Mouse (Mus musculus): Measurements from ENCODE around the gene Gm28051. TPM values are rescaled to one million over a fixed set of nuclear protein-coding genes. Genes with fewer than 3 reads are reported as not detected.

Gm28051 gene
- polyA plus RNA-seq, 1 experiment from 2014 or later: not detected

- DNase-seq (ENCODE audit: low spot score) (peak; percentile 68), ATAC-seq (ENCODE audit: low read depth) (peak; percentile 80)
- no peak overlapping the region for H3K27ac ChIP-seq (replicated peaks; ENCODE audit: low read depth, low read length)
- no peak overlapping the region; the same call in 1 of the 2 replicates for H3K4me3 ChIP-seq (ENCODE audit: low read depth, low read length)
- H3K9ac ChIP-seq (ENCODE audit: low read depth, low read length): no peak overlapping the region
- no peaks in the 10 kb centered on the region for H3K27me3 ChIP-seq (replicated peaks; ENCODE audit: control insufficient read depth, insufficient read depth, low read length)
- no peaks in the 10 kb centered on the region for H3K9me3 ChIP-seq (ENCODE audit: control insufficient read depth, low read length)
- H3K4me2 ChIP-seq (ENCODE audit: low read depth, low read length): peak overlapping the region; percentile 31
- no peaks in the 10 kb centered on the region for H3K4me1 ChIP-seq (ENCODE audit: control insufficient read depth, insufficient read depth, low read length)
- 22% methylated on average over 13 of the region's 13 CpGs for WGBS
- no peaks in the 10 kb centered on the region for H3K36me3 ChIP-seq (ENCODE audit: control insufficient read depth, insufficient read depth, low read length)
Measured at GRCm38 (mm10) chr12:102719552-102720315, 37.8 kb downstream of the Gm28051 start.

DNA sequence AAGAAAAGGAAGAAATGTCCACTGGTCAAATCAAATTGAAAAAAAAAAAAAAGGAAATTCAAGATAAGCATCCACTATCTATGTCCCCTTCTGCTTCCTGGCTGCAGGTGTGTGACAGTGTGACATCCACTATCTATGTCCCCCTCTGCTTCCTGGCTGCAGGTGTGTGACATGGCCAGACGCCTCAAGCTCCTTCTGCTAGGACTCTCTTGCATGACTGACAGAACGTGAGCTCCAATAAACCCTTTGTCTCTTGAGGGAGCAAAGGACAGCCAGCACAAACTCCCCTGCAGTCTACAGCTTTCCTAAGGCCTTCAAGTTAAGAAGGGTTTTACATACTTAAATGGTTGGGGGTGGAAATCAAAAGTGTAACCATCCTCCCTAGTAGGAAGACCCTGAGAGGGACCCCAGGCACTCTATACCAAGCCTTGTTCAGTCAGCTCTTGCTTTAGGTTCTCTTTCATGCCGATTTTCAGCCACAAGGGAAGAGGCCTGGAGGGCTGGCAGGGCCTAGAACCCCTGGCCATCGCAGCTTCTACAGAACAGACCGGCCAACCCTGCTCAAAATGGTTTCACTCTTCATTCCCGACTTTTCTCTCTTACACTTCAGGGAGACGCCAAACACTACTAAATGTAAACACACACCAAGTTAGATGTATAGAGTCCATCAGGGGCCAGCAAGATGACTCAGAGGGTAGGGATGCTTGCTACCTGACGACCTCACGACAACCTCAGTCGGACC, 42.7 kb downstream of the Gm28051 start:
- 87% methylated on average over 10 of the region's 10 CpGs for WGBS
- no peak overlapping the region for H3K4me3 ChIP-seq (ENCODE audit: low read depth, low read length)

GRCm38 (mm10) chr12:102714116-102714515, 43.4 kb downstream of the Gm28051 start:
- no peak for ATAC-seq (ENCODE audit: low read depth)
- H3K27me3 ChIP-seq (replicated peaks; ENCODE audit: control insufficient read depth, insufficient read depth, low read length): no peaks in the 10 kb centered on the region
- no peaks in the 10 kb centered on the region for H3K9me3 ChIP-seq (ENCODE audit: control insufficient read depth, low read length)
- no peak overlapping the region for H3K4me2 ChIP-seq (ENCODE audit: low read depth, low read length)
- no peaks in the 10 kb centered on the region for H3K36me3 ChIP-seq (ENCODE audit: control insufficient read depth, insufficient read depth, low read length)
- no peak overlapping the region for H3K27ac ChIP-seq (replicated peaks; ENCODE audit: low read depth, low read length)
- H3K4me3 ChIP-seq (ENCODE audit: low read depth, low read length): no peak overlapping the region
- WGBS: 75% methylated on average over 2 of the region's 2 CpGs
- no peak overlapping the region for H3K9ac ChIP-seq (ENCODE audit: low read depth, low read length)
- H3K4me1 ChIP-seq (ENCODE audit: control insufficient read depth, insufficient read depth, low read length): no peaks in the 10 kb centered on the region
- DNase-seq (ENCODE audit: low spot score): no peak

More for the DNA sequence above, 42.7 kb downstream of the Gm28051 start:
- H3K27me3 ChIP-seq (replicated peaks; ENCODE audit: control insufficient read depth, insufficient read depth, low read length): no peaks in the 10 kb centered on the region
- H3K36me3 ChIP-seq (ENCODE audit: control insufficient read depth, insufficient read depth, low read length): no peaks in the 10 kb centered on the region
- no peaks in the 10 kb centered on the region for H3K9me3 ChIP-seq (ENCODE audit: control insufficient read depth, low read length)
- ATAC-seq (ENCODE audit: low read depth) (no peak), DNase-seq (ENCODE audit: low spot score) (no peak)
- H3K9ac ChIP-seq (ENCODE audit: low read depth, low read length): no peak overlapping the region
- H3K4me1 ChIP-seq (ENCODE audit: control insufficient read depth, insufficient read depth, low read length): no peaks in the 10 kb centered on the region
- no peak overlapping the region for H3K27ac ChIP-seq (replicated peaks; ENCODE audit: low read depth, low read length)
- no peak overlapping the region for H3K4me2 ChIP-seq (ENCODE audit: low read depth, low read length)

GRCm38 (mm10) chr12:102713153-102713865, 44.3 kb downstream of the Gm28051 start:
- no peaks in the 10 kb centered on the region for H3K9me3 ChIP-seq (ENCODE audit: control insufficient read depth, low read length)
- DNase-seq (ENCODE audit: low spot score) (no peak), ATAC-seq (ENCODE audit: low read depth) (no peak)
- WGBS: 62% methylated on average over 17 of the region's 20 CpGs
- no peaks in the 10 kb centered on the region for H3K4me1 ChIP-seq (ENCODE audit: control insufficient read depth, insufficient read depth, low read length)
- H3K27me3 ChIP-seq (replicated peaks; ENCODE audit: control insufficient read depth, insufficient read depth, low read length): no peaks in the 10 kb centered on the region
- H3K36me3 ChIP-seq (ENCODE audit: control insufficient read depth, insufficient read depth, low read length): no peaks in the 10 kb centered on the region
- H3K4me2 ChIP-seq (ENCODE audit: low read depth, low read length): no peak overlapping the region
- H3K27ac ChIP-seq (replicated peaks; ENCODE audit: low read depth, low read length): no peak overlapping the region
- no peak overlapping the region for H3K4me3 ChIP-seq (ENCODE audit: low read depth, low read length)
- H3K9ac ChIP-seq (ENCODE audit: low read depth, low read length): no peak overlapping the region

GRCm38 (mm10) chr12:102710851-102711375, 46.7 kb downstream of the Gm28051 start:
- Histone ChIP-seq H3K9me3 (ENCODE audit: control insufficient read depth, low read length) (no peaks in the 10 kb centered on the region), H3K4me3 (ENCODE audit: low read depth, low read length) (no peak overlapping the region), H3K27me3 (replicated peaks; ENCODE audit: control insufficient read depth, insufficient read depth, low read length) (no peaks in the 10 kb centered on the region), H3K36me3 (ENCODE audit: control insufficient read depth, insufficient read depth, low read length) (no peaks in the 10 kb centered on the region), H3K27ac (replicated peaks; ENCODE audit: low read depth, low read length) (no peak overlapping the region), H3K4me2 (ENCODE audit: low read depth, low read length) (no peak overlapping the region), H3K9ac (ENCODE audit: low read depth, low read length) (no peak overlapping the region), H3K4me1 (ENCODE audit: control insufficient read depth, insufficient read depth, low read length) (no peaks in the 10 kb centered on the region)
- DNase-seq (ENCODE audit: low spot score): no peak
- no peak for ATAC-seq (ENCODE audit: low read depth)
- 51% methylated on average over 4 of the region's 4 CpGs for WGBS

GRCm38 (mm10) chr12:102709896-102710295, 47.7 kb downstream of the Gm28051 start:
- whole genome bisulfite sequencing: 76% methylated on average over 5 of the region's 5 CpGs
- no peak overlapping the region for H3K9ac ChIP-seq (ENCODE audit: low read depth, low read length)
- H3K4me1 ChIP-seq (ENCODE audit: control insufficient read depth, insufficient read depth, low read length): no peaks in the 10 kb centered on the region
- no peak overlapping the region for H3K4me3 ChIP-seq (ENCODE audit: low read depth, low read length)
- no peaks in the 10 kb centered on the region for H3K9me3 ChIP-seq (ENCODE audit: control insufficient read depth, low read length)
- no peaks in the 10 kb centered on the region for H3K36me3 ChIP-seq (ENCODE audit: control insufficient read depth, insufficient read depth, low read length)
- DNase-seq (ENCODE audit: low spot score): no peak
- H3K27ac ChIP-seq (replicated peaks; ENCODE audit: low read depth, low read length): no peak overlapping the region
- H3K27me3 ChIP-seq (replicated peaks; ENCODE audit: control insufficient read depth, insufficient read depth, low read length): no peaks in the 10 kb centered on the region
- no peak overlapping the region for H3K4me2 ChIP-seq (ENCODE audit: low read depth, low read length)
- no peak for ATAC-seq (ENCODE audit: low read depth)

GRCm38 (mm10) chr12:102708220-102708619, 49.3 kb downstream of the Gm28051 start:
- Histone ChIP-seq H3K27me3 (replicated peaks; ENCODE audit: control insufficient read depth, insufficient read depth, low read length) (no peaks in the 10 kb centered on the region), H3K4me1 (ENCODE audit: control insufficient read depth, insufficient read depth, low read length) (peaks cover 10% of the 10 kb centered on the region), H3K4me3 (ENCODE audit: low read depth, low read length) (no peak overlapping the region), H3K4me2 (ENCODE audit: low read depth, low read length) (no peak overlapping the region), H3K9ac (ENCODE audit: low read depth, low read length) (no peak overlapping the region), H3K36me3 (ENCODE audit: control insufficient read depth, insufficient read depth, low read length) (no peaks in the 10 kb centered on the region), H3K27ac (replicated peaks; ENCODE audit: low read depth, low read length) (no peak overlapping the region), H3K9me3 (ENCODE audit: control insufficient read depth, low read length) (no peaks in the 10 kb centered on the region)
- no peak for ATAC-seq (ENCODE audit: low read depth)
- 83% methylated on average over 11 of the region's 11 CpGs for WGBS
- DNase-seq (ENCODE audit: low spot score): no peak

DNA sequence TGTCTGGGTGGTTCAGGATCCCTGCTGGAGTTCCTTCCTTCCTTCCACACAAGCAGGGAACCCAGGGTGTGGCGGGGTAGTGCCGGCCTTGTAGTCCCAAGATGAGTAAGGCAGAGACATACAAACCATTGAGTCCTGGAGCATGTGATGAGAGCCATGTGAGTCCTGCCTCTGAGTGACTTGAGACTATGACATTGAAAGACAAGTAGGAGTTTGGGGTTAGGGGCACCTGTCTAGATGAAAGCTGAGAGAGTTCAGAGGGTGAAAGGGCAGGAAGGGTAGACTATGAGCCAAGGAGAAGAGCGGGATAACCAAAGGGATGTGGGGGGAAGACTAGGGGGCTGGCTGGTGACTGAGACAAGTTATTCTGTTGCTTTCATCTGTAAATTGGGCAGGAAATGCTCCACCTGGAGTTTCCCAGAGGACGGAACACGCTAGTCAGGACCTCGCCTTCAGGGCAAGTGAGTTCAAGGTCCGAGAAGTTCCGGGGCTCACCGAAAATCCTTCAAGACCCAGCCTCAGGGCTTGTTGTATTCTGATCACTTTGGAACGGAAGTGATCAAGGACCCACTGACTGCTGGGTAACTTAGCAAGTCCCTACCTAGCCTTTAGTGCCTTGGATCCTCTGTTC, 50.6 kb downstream of the Gm28051 start:
- no peak overlapping the region for H3K9ac ChIP-seq (ENCODE audit: low read depth, low read length)
- no peaks in the 10 kb centered on the region for H3K9me3 ChIP-seq (ENCODE audit: control insufficient read depth, low read length)
- no peak overlapping the region for H3K4me3 ChIP-seq (ENCODE audit: low read depth, low read length)
- H3K4me1 ChIP-seq (ENCODE audit: control insufficient read depth, insufficient read depth, low read length): peaks cover 20% of the 10 kb centered on the region
- ATAC-seq (ENCODE audit: low read depth) (no peak), DNase-seq (ENCODE audit: low spot score) (no peak)
- no peaks in the 10 kb centered on the region for H3K27me3 ChIP-seq (replicated peaks; ENCODE audit: control insufficient read depth, insufficient read depth, low read length)
- H3K4me2 ChIP-seq (ENCODE audit: low read depth, low read length): no peak overlapping the region
- H3K36me3 ChIP-seq (ENCODE audit: control insufficient read depth, insufficient read depth, low read length): no peaks in the 10 kb centered on the region
- no peak overlapping the region for H3K27ac ChIP-seq (replicated peaks; ENCODE audit: low read depth, low read length)
- 83% methylated on average over 10 of the region's 10 CpGs for WGBS

All from embryonic facial prominence, embryonic 14.5 days (tissue).